10 mouse cellular contexts compared by ENCODE assay signal in the genomic region with DNA sequence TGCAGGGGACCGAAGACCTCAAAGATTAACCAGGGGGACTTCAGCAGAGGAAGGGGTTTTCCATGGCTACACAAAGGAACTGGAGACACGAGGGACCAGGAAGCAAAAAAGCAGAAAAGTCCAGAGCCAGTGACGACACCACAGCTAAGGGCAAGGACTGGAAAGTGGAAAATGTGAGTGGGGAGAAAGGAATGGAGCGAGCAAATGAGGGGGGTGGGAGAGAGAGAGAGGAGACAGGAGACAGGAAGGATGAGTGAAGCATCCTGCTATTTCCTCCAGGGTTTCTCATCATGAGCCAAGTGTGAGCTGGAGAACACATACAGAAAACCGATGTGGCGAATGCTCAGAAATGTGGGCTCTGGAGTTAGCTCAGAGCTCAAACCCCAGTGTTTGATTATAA.
"Had no signal": no experiment of that assay in that cellular context is flagged by ENCODE, and none has a peak within 500 bp of the region (broad histone marks: within the 10 kb centered on the region; RNA-seq: fewer than 3 reads in every experiment).

No protein-coding gene starts in this region.

- DNase-seq: kidney, adult 18-20 months; kidney, postnatal 25 days; right cerebral cortex, adult 18-20 months; right cerebral cortex, postnatal 25 days; thymus, postnatal 36 days had no signal

- H3K9ac ChIP-seq: limb, embryonic 15.5 days; liver, embryonic 12.5 days; neural tube, embryonic 15.5 days had no signal

- H3K27me3 ChIP-seq: neural tube, embryonic 15.5 days had no signal

- H3K27ac ChIP-seq: left cerebral cortex, adult 2 months; limb, embryonic 15.5 days; liver, embryonic 12.5 days; neural tube, embryonic 15.5 days had no signal

- H3K36me3 ChIP-seq: limb, embryonic 15.5 days; liver, embryonic 12.5 days; neural tube, embryonic 15.5 days had no signal

- H3K4me3 ChIP-seq: left cerebral cortex, adult 2 months; limb, embryonic 15.5 days; liver, embryonic 12.5 days; myocyte; neural tube, embryonic 15.5 days had no signal

- H3K9me3 ChIP-seq: limb, embryonic 15.5 days; liver, embryonic 12.5 days; neural tube, embryonic 15.5 days had no signal

- H3K4me2 ChIP-seq: limb, embryonic 15.5 days; liver, embryonic 12.5 days; neural tube, embryonic 15.5 days had no signal

- ATAC-seq: liver, embryonic 12.5 days had no signal
